Comparison of ENCODE assay signal across 8 mouse cellular contexts in the genomic region with DNA sequence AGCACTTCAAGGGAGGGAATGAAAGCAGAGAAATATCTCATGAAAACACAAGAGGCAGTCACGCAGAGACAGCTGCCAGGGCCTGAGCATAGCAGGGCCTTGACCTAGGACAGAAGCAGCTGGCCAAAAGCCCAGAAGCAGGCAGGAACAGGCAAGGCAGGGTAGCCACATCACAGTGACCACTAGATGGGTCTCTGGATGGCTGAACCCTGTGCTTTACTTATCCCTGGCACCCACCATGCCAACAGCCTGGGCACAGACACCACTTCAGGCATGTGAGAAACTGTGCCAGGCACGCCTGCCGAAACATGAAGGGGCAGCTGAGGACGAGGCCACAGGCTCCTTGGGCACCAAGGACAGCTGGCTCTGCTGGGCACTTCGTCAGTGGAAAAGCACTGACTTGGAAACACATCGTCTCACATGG.
DNase-seq lines count a peak whose midpoint lies in the region; ATAC-seq lines count a peak whose summit lies in the region.

No protein-coding gene starts in this region.

- peak; percentile 46; the same call in 1 of the 2 replicates for ATAC-seq in heart, embryonic 12.5 days (ENCODE audit: insufficient number of reproducible peaks, low FRiP score)
- ATAC-seq in intestine, embryonic 16.5 days = no peak

- no peaks in the 10 kb centered on the region for H3K27me3 ChIP-seq in heart, embryonic 10.5 days (ENCODE audit: insufficient read depth, poor library complexity, severe bottlenecking)
- no peaks in the 10 kb centered on the region for H3K27me3 ChIP-seq in heart, embryonic 12.5 days (replicated peaks)
- no peaks in the 10 kb centered on the region for H3K27me3 ChIP-seq in intestine, embryonic 16.5 days (replicated peaks; ENCODE audit: control insufficient read depth, insufficient read depth, low read length)

- peak; percentile 99 for DNase-seq in heart, adult 11 months
- DNase-seq in heart, embryonic 10.5 days (ENCODE audit: low spot score) = no peak
- DNase-seq in right cerebral cortex, postnatal 10 days (ENCODE audit: low spot score in 2 of 2) = peak; percentile 53 to 69
- no peak for DNase-seq in right cerebral cortex, adult 18-20 months
- peak; percentile 71 for DNase-seq in lung, postnatal 14 days
- no peak for DNase-seq in spleen, postnatal 10 days (ENCODE audit: low spot score in 2 of 2)

- no peaks in the 10 kb centered on the region for H3K4me1 ChIP-seq in heart, embryonic 10.5 days
- H3K4me1 ChIP-seq in heart, embryonic 12.5 days (replicated peaks) = 0 out of 2 replicates have a peak, but pooled peaks cover 1% of the 10 kb centered on the region
- H3K4me1 ChIP-seq in intestine, embryonic 16.5 days (ENCODE audit: control insufficient read depth, insufficient read depth, low read length) = peaks cover 5% of the 10 kb centered on the region; the same call in 1 of the 2 replicates

- H3K4me2 ChIP-seq in heart, embryonic 12.5 days = no peak overlapping the region
- no peak overlapping the region for H3K4me2 ChIP-seq in intestine, embryonic 16.5 days (ENCODE audit: low read depth, low read length)

- no peak overlapping the region for H3K4me3 ChIP-seq in heart, embryonic 10.5 days
- no peak overlapping the region for H3K4me3 ChIP-seq in heart, embryonic 12.5 days
- no peak overlapping the region for H3K4me3 ChIP-seq in intestine, embryonic 16.5 days (ENCODE audit: low read length)

- no peaks in the 10 kb centered on the region for H3K9me3 ChIP-seq in heart, embryonic 10.5 days
- no peaks in the 10 kb centered on the region for H3K9me3 ChIP-seq in heart, embryonic 12.5 days (replicated peaks)
- H3K9me3 ChIP-seq in intestine, embryonic 16.5 days (ENCODE audit: control insufficient read depth, low read length) = no peaks in the 10 kb centered on the region

- H3K27ac ChIP-seq in heart, embryonic 10.5 days = no peak overlapping the region
- H3K27ac ChIP-seq in heart, embryonic 12.5 days (ENCODE audit: poor library complexity, severe bottlenecking) = no peak overlapping the region
- H3K27ac ChIP-seq in intestine, embryonic 16.5 days (ENCODE audit: low read length) = no peak overlapping the region

- no peak overlapping the region for H3K9ac ChIP-seq in heart, embryonic 12.5 days
- no peak overlapping the region for H3K9ac ChIP-seq in intestine, embryonic 16.5 days (ENCODE audit: low read depth, low read length)

- H3K36me3 ChIP-seq in heart, embryonic 10.5 days = no peaks in the 10 kb centered on the region
- no peaks in the 10 kb centered on the region for H3K36me3 ChIP-seq in heart, embryonic 12.5 days
- no peaks in the 10 kb centered on the region for H3K36me3 ChIP-seq in intestine, embryonic 16.5 days (ENCODE audit: control insufficient read depth, insufficient read depth, low read length)

- WGBS in heart, embryonic 10.5 days = 82% methylated on average over 6 of the region's 6 CpGs
- WGBS in heart, embryonic 12.5 days = 73% methylated on average over 6 of the region's 6 CpGs
- WGBS in intestine, embryonic 16.5 days = 73% methylated on average over 6 of the region's 6 CpGs

Comparison
In these comparisons a context has a peak if more than half of its experiments do, and no peak if none do; other contexts are left out.
1. DNase-seq: peak in heart, adult 11 months (single experiment), right cerebral cortex, postnatal 10 days (2 of 2) and lung, postnatal 14 days (single experiment); none in heart, embryonic 10.5 days (single experiment), right cerebral cortex, adult 18-20 months (single experiment) and spleen, postnatal 10 days (0 of 2).